Mouse (Mus musculus): ENCODE results near the gene Rel. TPM values are rescaled to one million over a fixed set of nuclear protein-coding genes. Genes with fewer than 3 reads are reported as not detected.

Rel gene
- polyA plus RNA-seq, 1 experiment from 2014 or later = 0.55 TPM

GRCm38 (mm10) chr11:23741386-23741785, 29.4 kb downstream of the Rel start:
- ATAC-seq (ENCODE audit: low FRiP score) = no peak
- H3K9me3 ChIP-seq (replicated peaks) = no peaks in the 10 kb centered on the region
- H3K36me3 ChIP-seq = peaks cover 6% of the 10 kb centered on the region; the same call in 1 of the 2 replicates
- H3K4me2 ChIP-seq = no peak overlapping the region
- H3K27ac ChIP-seq (replicated peaks) = no peak overlapping the region
- 92% methylated on average over 7 of the region's 7 CpGs for WGBS
- H3K4me3 ChIP-seq (replicated peaks) = no peak overlapping the region
- no peak overlapping the region for H3K9ac ChIP-seq (replicated peaks)
- H3K27me3 ChIP-seq (replicated peaks) = no peaks in the 10 kb centered on the region
- no peaks in the 10 kb centered on the region for H3K4me1 ChIP-seq

- 76% methylated on average over 4 of the region's 4 CpGs for WGBS
- Histone ChIP-seq H3K9me3 (replicated peaks) (no peaks in the 10 kb centered on the region), H3K4me2 (no peak overlapping the region), H3K4me1 (no peaks in the 10 kb centered on the region), H3K9ac (replicated peaks) (no peak overlapping the region), H3K4me3 (replicated peaks) (no peak overlapping the region), H3K36me3 (peaks cover 6% of the 10 kb centered on the region; the same call in 1 of the 2 replicates), H3K27me3 (replicated peaks) (no peaks in the 10 kb centered on the region), H3K27ac (replicated peaks) (no peak overlapping the region)
- ATAC-seq (ENCODE audit: low FRiP score) = no peak
Measured at GRCm38 (mm10) chr11:23740895-23741294, 29.9 kb downstream of the Rel start.

- Histone ChIP-seq H3K4me3 (replicated peaks) (no peak overlapping the region), H3K9ac (replicated peaks) (no peak overlapping the region), H3K27ac (replicated peaks) (no peak overlapping the region), H3K4me1 (no peaks in the 10 kb centered on the region), H3K4me2 (no peak overlapping the region), H3K9me3 (replicated peaks) (no peaks in the 10 kb centered on the region), H3K27me3 (replicated peaks) (no peaks in the 10 kb centered on the region), H3K36me3 (peaks cover 6% of the 10 kb centered on the region)
- ATAC-seq (ENCODE audit: low FRiP score) = no peak
Measured at GRCm38 (mm10) chr11:23735820-23736470, 34.8 kb downstream of the Rel start.

GRCm38 (mm10) chr11:23734749-23735286, 36.0 kb downstream of the Rel start:
- Histone ChIP-seq H3K4me1 (no peaks in the 10 kb centered on the region), H3K27ac (replicated peaks) (no peak overlapping the region), H3K9ac (replicated peaks) (no peak overlapping the region), H3K4me3 (replicated peaks) (no peak overlapping the region), H3K4me2 (no peak overlapping the region), H3K36me3 (peaks cover 14% of the 10 kb centered on the region), H3K9me3 (replicated peaks) (no peaks in the 10 kb centered on the region), H3K27me3 (replicated peaks) (no peaks in the 10 kb centered on the region)
- ATAC-seq (ENCODE audit: low FRiP score) = no peak
- 93% methylated on average over 6 of the region's 6 CpGs for WGBS

GRCm38 (mm10) chr11:23732840-23733239, 37.9 kb downstream of the Rel start:
- ATAC-seq (ENCODE audit: low FRiP score) = no peak
- WGBS = 87% methylated on average over 1 of the region's 1 CpGs
- Histone ChIP-seq H3K9ac (replicated peaks) (no peak overlapping the region), H3K36me3 (peaks cover 29% of the 10 kb centered on the region), H3K27ac (replicated peaks) (no peak overlapping the region), H3K9me3 (replicated peaks) (no peaks in the 10 kb centered on the region), H3K27me3 (replicated peaks) (no peaks in the 10 kb centered on the region), H3K4me1 (no peaks in the 10 kb centered on the region), H3K4me3 (replicated peaks) (no peak overlapping the region), H3K4me2 (no peak overlapping the region)

- 92% methylated on average over 4 of the region's 4 CpGs for WGBS
- no peak overlapping the region for H3K9ac ChIP-seq (replicated peaks)
Measured at GRCm38 (mm10) chr11:23730120-23730519, 40.6 kb downstream of the Rel start.

GRCm38 (mm10) chr11:23728186-23728585, 42.6 kb downstream of the Rel start:
- no peak overlapping the region for H3K4me2 ChIP-seq
- WGBS = 94% methylated on average over 2 of the region's 2 CpGs
- ATAC-seq (ENCODE audit: low FRiP score) = no peak
- H3K9ac ChIP-seq (replicated peaks) = no peak overlapping the region
- no peak overlapping the region for H3K27ac ChIP-seq (replicated peaks)
- peaks cover 52% of the 10 kb centered on the region for H3K36me3 ChIP-seq
- H3K9me3 ChIP-seq (replicated peaks) = no peaks in the 10 kb centered on the region
- H3K4me3 ChIP-seq (replicated peaks) = no peak overlapping the region
- H3K27me3 ChIP-seq (replicated peaks) = no peaks in the 10 kb centered on the region
- H3K4me1 ChIP-seq = no peaks in the 10 kb centered on the region

More at GRCm38 (mm10) chr11:23730120-23730519, 40.6 kb downstream of the Rel start:
- H3K4me3 ChIP-seq (replicated peaks) = no peak overlapping the region
- H3K27me3 ChIP-seq (replicated peaks) = no peaks in the 10 kb centered on the region
- H3K36me3 ChIP-seq = peaks cover 46% of the 10 kb centered on the region
- ATAC-seq (ENCODE audit: low FRiP score) = no peak
- H3K27ac ChIP-seq (replicated peaks) = no peak overlapping the region
- no peak overlapping the region for H3K4me2 ChIP-seq
- H3K4me1 ChIP-seq = no peaks in the 10 kb centered on the region
- no peaks in the 10 kb centered on the region for H3K9me3 ChIP-seq (replicated peaks)

- WGBS = 90% methylated on average over 2 of the region's 2 CpGs
- ATAC-seq (ENCODE audit: low FRiP score) = no peak
- H3K9me3 ChIP-seq (replicated peaks) = no peaks in the 10 kb centered on the region
- H3K4me2 ChIP-seq = no peak overlapping the region
- no peaks in the 10 kb centered on the region for H3K27me3 ChIP-seq (replicated peaks)
- no peak overlapping the region for H3K27ac ChIP-seq (replicated peaks)
- H3K4me3 ChIP-seq (replicated peaks) = no peak overlapping the region
- no peak overlapping the region for H3K9ac ChIP-seq (replicated peaks)
- peaks cover 65% of the 10 kb centered on the region for H3K36me3 ChIP-seq
- no peaks in the 10 kb centered on the region for H3K4me1 ChIP-seq
Measured at GRCm38 (mm10) chr11:23726441-23726840, 44.3 kb downstream of the Rel start.

GRCm38 (mm10) chr11:23725850-23726249, 44.9 kb downstream of the Rel start:
- H3K36me3 ChIP-seq = peaks cover 60% of the 10 kb centered on the region
- no peak overlapping the region for H3K9ac ChIP-seq (replicated peaks)
- ATAC-seq (ENCODE audit: low FRiP score) = no peak
- H3K4me1 ChIP-seq = no peaks in the 10 kb centered on the region
- 92% methylated on average over 2 of the region's 2 CpGs for WGBS
- H3K9me3 ChIP-seq (replicated peaks) = no peaks in the 10 kb centered on the region
- H3K27ac ChIP-seq (replicated peaks) = no peak overlapping the region
- no peaks in the 10 kb centered on the region for H3K27me3 ChIP-seq (replicated peaks)
- H3K4me3 ChIP-seq (replicated peaks) = no peak overlapping the region
- no peak overlapping the region for H3K4me2 ChIP-seq

GRCm38 (mm10) chr11:23722326-23722725, 48.4 kb downstream of the Rel start:
- Histone ChIP-seq H3K9ac (replicated peaks) (no peak overlapping the region), H3K4me2 (no peak overlapping the region), H3K36me3 (peaks cover 61% of the 10 kb centered on the region), H3K4me1 (no peaks in the 10 kb centered on the region), H3K4me3 (replicated peaks) (no peak overlapping the region), H3K9me3 (replicated peaks) (no peaks in the 10 kb centered on the region), H3K27me3 (replicated peaks) (no peaks in the 10 kb centered on the region), H3K27ac (replicated peaks) (no peak overlapping the region)
- ATAC-seq (ENCODE audit: low FRiP score) = no peak
- 15% methylated on average over 2 of the region's 2 CpGs for WGBS

- Histone ChIP-seq H3K27me3 (replicated peaks) (no peaks in the 10 kb centered on the region), H3K4me2 (no peak overlapping the region), H3K4me1 (no peaks in the 10 kb centered on the region), H3K36me3 (peaks cover 64% of the 10 kb centered on the region), H3K4me3 (replicated peaks) (no peak overlapping the region), H3K9me3 (replicated peaks) (no peaks in the 10 kb centered on the region), H3K9ac (replicated peaks) (no peak overlapping the region), H3K27ac (replicated peaks) (no peak overlapping the region)
- ATAC-seq (ENCODE audit: low FRiP score) = no peak
- 85% methylated on average over 3 of the region's 3 CpGs for WGBS
Measured at GRCm38 (mm10) chr11:23719825-23720224, 50.9 kb downstream of the Rel start.

GRCm38 (mm10) chr11:23718856-23719255, 51.9 kb downstream of the Rel start:
- no peaks in the 10 kb centered on the region for H3K9me3 ChIP-seq (replicated peaks)
- H3K4me1 ChIP-seq = no peaks in the 10 kb centered on the region
- no peak overlapping the region for H3K27ac ChIP-seq (replicated peaks)
- 96% methylated on average over 2 of the region's 2 CpGs for WGBS
- H3K9ac ChIP-seq (replicated peaks) = no peak overlapping the region
- no peak overlapping the region for H3K4me3 ChIP-seq (replicated peaks)
- no peak for ATAC-seq (ENCODE audit: low FRiP score)
- no peak overlapping the region for H3K4me2 ChIP-seq
- H3K36me3 ChIP-seq = peaks cover 70% of the 10 kb centered on the region
- no peaks in the 10 kb centered on the region for H3K27me3 ChIP-seq (replicated peaks)
